Comparison of ENCODE assay signal across 9 mouse cellular contexts in the genomic region with DNA sequence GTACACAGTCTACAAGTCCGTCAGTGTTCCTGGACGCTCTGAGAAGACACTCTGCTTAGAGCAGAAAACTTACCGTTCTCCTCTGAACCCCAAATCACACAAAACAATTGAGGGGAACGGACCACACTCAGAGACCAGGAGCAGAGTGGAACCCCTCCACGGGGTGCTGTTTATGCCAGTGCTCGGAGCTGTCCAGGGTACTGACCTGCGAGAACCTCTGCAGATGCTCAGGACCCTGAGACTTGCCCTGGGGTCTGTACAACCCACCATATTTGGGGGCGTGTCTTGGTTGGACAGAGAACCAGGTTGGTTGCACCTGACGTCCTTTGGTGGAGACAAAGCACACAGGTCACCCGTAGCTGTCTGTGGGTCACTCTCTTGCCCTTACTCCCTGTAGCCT.
DNase-seq lines count a peak whose midpoint lies in the region; ATAC-seq lines count a peak whose summit lies in the region.
"Had no signal": no experiment of that assay in that cellular context is flagged by ENCODE, and none has a peak within 500 bp of the region (broad histone marks: within the 10 kb centered on the region; RNA-seq: fewer than 3 reads in every experiment).

No protein-coding gene starts in this region.

- peak; percentile 4 to 12 for DNase-seq in heart, postnatal 36 days
- no peak for DNase-seq in heart, adult 9 months (ENCODE audit: low spot score in 2 of 2)
- DNase-seq in 416B (ENCODE audit: low read depth), result peak; percentile 45
- DNase-seq in lung, postnatal 14 days, result peak; percentile 47
- DNase-seq in T-cell, adult 2 months (ENCODE audit: low spot score), result no peak
- DNase-seq in cerebellum, adult 9-11 months, result no peak
- no peak for DNase-seq in right cerebral cortex, postnatal 14 days
- DNase-seq: gastrocnemius, postnatal 36 days had no signal

- intact Hi-C loops in heart, postnatal 36 days (cut with DNase I), result no loop called here

- peak; percentile 50; the same call in 1 of the 2 replicates for ATAC-seq in common myeloid progenitor, adult 5-6 weeks (replicated peaks; ENCODE audit: low read depth, poor library complexity, severe bottlenecking)

Comparison
In these comparisons a context has a peak if more than half of its experiments do, and no peak if none do; other contexts are left out.
1. DNase-seq: peak in heart, postnatal 36 days (2 of 2), 416B (single experiment) and lung, postnatal 14 days (single experiment); none in heart, adult 9 months (0 of 2), T-cell, adult 2 months (single experiment), cerebellum, adult 9-11 months (single experiment) and right cerebral cortex, postnatal 14 days (single experiment).